9 mouse cellular contexts compared by ENCODE assay signal in genomic region chr13:29014827-29015604, GRCm38 (mm10).
A peak's percentile ranks its signal among the peaks of the same experiment; 100 is the strongest.
DNase-seq lines count a peak whose midpoint lies in the region; ATAC-seq and TF ChIP-seq lines count a peak whose summit lies in the region.
"Had no signal": no experiment of that assay in that cellular context is flagged by ENCODE, and none has a peak within 500 bp of the region (broad histone marks: within the 10 kb centered on the region; RNA-seq: fewer than 3 reads in every experiment).

No protein-coding gene starts in this region.

- H3K4me3 ChIP-seq in embryonic facial prominence, embryonic 12.5 days, result no peak overlapping the region
- H3K4me3 ChIP-seq in layer of hippocampus, adult 2 months, result peak overlapping the region; percentile 59
- H3K4me3 ChIP-seq in heart, embryonic 12.5 days, result no peak overlapping the region

- H3K27me3 ChIP-seq in embryonic facial prominence, embryonic 12.5 days, result no peaks in the 10 kb centered on the region
- no peaks in the 10 kb centered on the region for H3K27me3 ChIP-seq in heart, embryonic 12.5 days (replicated peaks)

- peaks cover 4% of the 10 kb centered on the region; the same call in 1 of the 2 replicates for H3K4me1 ChIP-seq in embryonic facial prominence, embryonic 12.5 days
- peaks cover 3% of the 10 kb centered on the region; the same call in 1 of the 2 replicates for H3K4me1 ChIP-seq in heart, embryonic 12.5 days (replicated peaks)

- H3K4me2 ChIP-seq in embryonic facial prominence, embryonic 12.5 days (replicated peaks), result 0 out of 2 replicates have a peak overlapping the region, but pooled peaks have one; percentile 15
- no peak overlapping the region for H3K4me2 ChIP-seq in heart, embryonic 12.5 days

- TF ChIP-seq CTCF in layer of hippocampus, adult 2 months (conservative IDR thresholded peaks at IDR 0.05), result no peak

- peak; percentile 13 to 17 for DNase-seq in left cerebral cortex, postnatal 36 days (ENCODE audit: low spot score in 2 of 2)
- DNase-seq in left cerebral cortex, postnatal 4 days, result no peak
- DNase-seq in layer of hippocampus, adult 2 months (ENCODE audit: low spot score in 2 of 2), result no peak
- peak; percentile 89 for DNase-seq in retina, embryonic 14.5 days (ENCODE audit: low spot score)
- no peak for DNase-seq in lung, adult 18-20 months
- no peak for DNase-seq in urinary bladder, postnatal 4 days (ENCODE audit: low spot score in 2 of 2)
- DNase-seq: kidney, postnatal 10 days had no signal

- ATAC-seq in embryonic facial prominence, embryonic 12.5 days (ENCODE audit: insufficient number of reproducible peaks, insufficient read depth, low FRiP score, low TSS enrichment), result no peak
- ATAC-seq in heart, embryonic 12.5 days (ENCODE audit: insufficient number of reproducible peaks, low FRiP score), result no peak

- no peaks in the 10 kb centered on the region for H3K9me3 ChIP-seq in embryonic facial prominence, embryonic 12.5 days
- no peaks in the 10 kb centered on the region for H3K9me3 ChIP-seq in heart, embryonic 12.5 days (replicated peaks)

- H3K27ac ChIP-seq in embryonic facial prominence, embryonic 12.5 days, result no peak overlapping the region
- H3K27ac ChIP-seq in layer of hippocampus, adult 2 months, result peak overlapping the region; percentile 86
- H3K27ac ChIP-seq in heart, embryonic 12.5 days (ENCODE audit: poor library complexity, severe bottlenecking), result no peak overlapping the region

- WGBS in embryonic facial prominence, embryonic 12.5 days, result 39% methylated on average over 13 of the region's 13 CpGs
- WGBS in heart, embryonic 12.5 days, result 61% methylated on average over 13 of the region's 13 CpGs

- no peaks in the 10 kb centered on the region for H3K36me3 ChIP-seq in embryonic facial prominence, embryonic 12.5 days
- H3K36me3 ChIP-seq in heart, embryonic 12.5 days, result no peaks in the 10 kb centered on the region

- intact Hi-C loops in left cerebral cortex, postnatal 36 days (cut with DNase I), result loop anchor here (10.0 kb wide), 1 partner anchor 600 kb away; no protein-coding TSS in a partner anchor
- intact Hi-C loops in left cerebral cortex, postnatal 4 days (cut with DNase I), result loop anchor here (2.0 kb wide), 1 partner anchor 56 kb away; no protein-coding TSS in a partner anchor

- H3K9ac ChIP-seq in embryonic facial prominence, embryonic 12.5 days, result no peak overlapping the region
- no peak overlapping the region for H3K9ac ChIP-seq in heart, embryonic 12.5 days

Comparison
In these comparisons a context has a peak if more than half of its experiments do, and no peak if none do; other contexts are left out.
1. DNase-seq: peak in left cerebral cortex, postnatal 36 days (2 of 2) and retina, embryonic 14.5 days (single experiment); none in left cerebral cortex, postnatal 4 days (single experiment), layer of hippocampus, adult 2 months (0 of 2), lung, adult 18-20 months (0 of 2) and urinary bladder, postnatal 4 days (0 of 2).